Mouse (Mus musculus): ENCODE measurements around the gene Dlg1. TPM values are rescaled to one million over a fixed set of nuclear protein-coding genes. Genes with fewer than 3 reads are reported as not detected.

Gene Dlg1
- polyA plus RNA-seq, 1 experiment: 7.9 TPM

DNA sequence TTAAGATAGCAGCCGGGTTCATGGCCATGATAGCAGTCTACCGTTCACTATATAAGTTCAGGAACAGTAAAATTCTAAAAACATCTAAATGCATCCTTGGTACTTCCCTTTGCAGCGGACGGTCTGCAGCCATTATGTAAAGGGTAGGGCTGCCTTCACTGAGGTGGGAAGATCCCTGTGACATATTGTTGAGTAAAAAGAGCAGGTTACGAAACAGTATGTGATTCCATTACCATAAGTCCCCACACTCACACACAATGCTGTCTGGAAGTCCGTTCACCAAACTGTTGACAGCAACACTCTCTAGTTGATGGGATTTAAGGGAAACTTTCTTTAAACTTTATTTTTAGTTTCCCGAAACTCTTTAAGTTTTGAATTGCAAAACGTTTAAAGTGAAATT, 240.0 kb downstream of the Dlg1 start:
- Histone ChIP-seq H3K27me3 (ENCODE audit: control insufficient read depth, insufficient read depth, low read length) (0 out of 2 replicates have a peak, but pooled peaks cover 2% of the 10 kb centered on the region), H3K4me3 (ENCODE audit: extremely low read depth, insufficient read depth, insufficient read length) (no peak overlapping the region), H3K36me3 (ENCODE audit: control insufficient read depth, insufficient read depth, low read length) (no peaks in the 10 kb centered on the region), H3K4me1 (ENCODE audit: control insufficient read depth, insufficient read depth, insufficient read length) (no peaks in the 10 kb centered on the region), H3K27ac (ENCODE audit: insufficient read depth, low read length) (no peak overlapping the region)
- TF ChIP-seq CTCF (IDR thresholded peaks at IDR 0.05; ENCODE audit: extremely low read depth, insufficient read depth, insufficient read length, insufficient replicate concordance) (no peak), POLR2A (IDR thresholded peaks at IDR 0.05; ENCODE audit: low read depth, low read length) (no peak)
- WGBS: 92% methylated on average over 8 of the region's 8 CpGs
- DNase-seq (ENCODE audit: low read depth in 1 of 2, low spot score in 2 of 2): no peak

DNA sequence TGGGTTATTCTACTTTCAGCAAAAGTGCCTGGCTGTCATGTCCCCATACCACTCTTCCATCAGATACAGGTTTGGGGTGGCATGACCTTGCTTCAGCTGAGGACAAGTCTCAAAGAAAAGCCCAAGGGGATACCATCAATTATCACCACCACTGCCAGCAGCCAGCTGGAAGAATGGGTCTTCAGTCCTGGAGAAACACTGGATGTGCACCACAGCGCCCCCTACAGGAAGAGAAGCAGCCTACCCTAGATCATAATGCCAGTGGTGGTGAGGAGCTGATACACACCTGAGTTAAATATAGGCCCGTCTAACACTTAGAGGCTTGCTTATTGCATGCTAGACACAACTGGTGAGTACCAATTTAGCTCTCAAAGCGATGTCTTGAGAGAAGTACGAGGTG, 242.1 kb downstream of the Dlg1 start:
- H3K27ac ChIP-seq (ENCODE audit: insufficient read depth, low read length): no peak overlapping the region
- no peak for DNase-seq (ENCODE audit: low read depth in 1 of 2, low spot score in 2 of 2)
- no peaks in the 10 kb centered on the region for H3K36me3 ChIP-seq (ENCODE audit: control insufficient read depth, insufficient read depth, low read length)
- TF ChIP-seq POLR2A (IDR thresholded peaks at IDR 0.05; ENCODE audit: low read depth, low read length): no peak
- no peak for TF ChIP-seq CTCF (IDR thresholded peaks at IDR 0.05; ENCODE audit: extremely low read depth, insufficient read depth, insufficient read length, insufficient replicate concordance)
- no peaks in the 10 kb centered on the region for H3K4me1 ChIP-seq (ENCODE audit: control insufficient read depth, insufficient read depth, insufficient read length)
- 0 out of 2 replicates have a peak, but pooled peaks cover 2% of the 10 kb centered on the region for H3K27me3 ChIP-seq (ENCODE audit: control insufficient read depth, insufficient read depth, low read length)
- H3K4me3 ChIP-seq (ENCODE audit: extremely low read depth, insufficient read depth, insufficient read length): no peak overlapping the region
- WGBS: 77% methylated on average over 4 of the region's 4 CpGs

DNA sequence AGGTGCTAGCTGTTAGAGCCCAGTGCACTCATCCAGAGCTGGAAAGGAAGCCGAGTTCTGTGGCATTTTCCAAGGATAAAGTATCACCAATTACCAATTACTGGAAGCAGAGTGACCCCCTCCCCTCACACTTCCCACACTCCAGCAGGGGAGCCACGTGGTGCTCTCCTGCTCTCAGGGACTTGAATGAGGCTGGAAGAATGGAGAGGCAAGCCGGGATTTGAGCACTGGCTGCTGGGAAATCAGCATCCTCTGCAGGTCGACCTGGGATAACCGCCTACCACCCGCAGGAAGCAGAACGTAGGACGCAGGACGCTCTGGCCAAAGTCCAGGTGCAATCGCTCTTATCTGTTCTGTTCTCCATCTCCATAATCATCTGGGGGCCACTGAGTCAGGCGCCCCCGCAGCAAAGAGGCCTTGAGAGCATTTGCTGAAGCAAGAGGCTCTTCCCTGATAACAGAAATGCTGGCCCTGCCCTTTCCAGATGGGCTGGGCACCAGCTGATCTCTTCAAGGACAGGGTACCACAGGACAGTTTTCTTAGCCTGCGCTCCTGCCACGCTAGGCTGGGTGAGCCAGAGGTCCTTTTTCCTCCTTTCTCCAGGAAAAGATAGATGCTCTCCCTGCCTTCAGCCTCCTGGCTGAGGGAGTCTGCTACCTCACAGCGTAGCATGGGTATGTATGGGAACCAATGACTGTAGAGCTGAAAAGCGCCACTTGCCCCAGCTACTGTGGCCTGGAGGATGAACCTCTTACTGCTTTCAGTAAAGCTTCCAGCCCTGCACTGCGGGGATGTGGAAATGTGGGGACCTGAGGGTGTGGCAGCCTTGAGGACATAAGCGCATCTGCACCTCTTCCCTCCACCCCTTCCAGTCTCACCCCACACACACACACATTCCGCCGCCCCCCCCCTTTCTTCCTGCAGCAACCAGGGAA, 242.9 kb downstream of the Dlg1 start:
- TF ChIP-seq CTCF (IDR thresholded peaks at IDR 0.05; ENCODE audit: extremely low read depth, insufficient read depth, insufficient read length, insufficient replicate concordance): no peak
- Histone ChIP-seq H3K4me3 (ENCODE audit: extremely low read depth, insufficient read depth, insufficient read length) (no peak overlapping the region), H3K36me3 (ENCODE audit: control insufficient read depth, insufficient read depth, low read length) (no peaks in the 10 kb centered on the region), H3K27ac (ENCODE audit: insufficient read depth, low read length) (no peak overlapping the region), H3K27me3 (ENCODE audit: control insufficient read depth, insufficient read depth, low read length) (0 out of 2 replicates have a peak, but pooled peaks cover 2% of the 10 kb centered on the region), H3K4me1 (ENCODE audit: control insufficient read depth, insufficient read depth, insufficient read length) (no peaks in the 10 kb centered on the region)
- DNase-seq (ENCODE audit: low read depth in 1 of 2, low spot score in 2 of 2): no peak
- WGBS: 61% methylated on average over 20 of the region's 20 CpGs

DNA sequence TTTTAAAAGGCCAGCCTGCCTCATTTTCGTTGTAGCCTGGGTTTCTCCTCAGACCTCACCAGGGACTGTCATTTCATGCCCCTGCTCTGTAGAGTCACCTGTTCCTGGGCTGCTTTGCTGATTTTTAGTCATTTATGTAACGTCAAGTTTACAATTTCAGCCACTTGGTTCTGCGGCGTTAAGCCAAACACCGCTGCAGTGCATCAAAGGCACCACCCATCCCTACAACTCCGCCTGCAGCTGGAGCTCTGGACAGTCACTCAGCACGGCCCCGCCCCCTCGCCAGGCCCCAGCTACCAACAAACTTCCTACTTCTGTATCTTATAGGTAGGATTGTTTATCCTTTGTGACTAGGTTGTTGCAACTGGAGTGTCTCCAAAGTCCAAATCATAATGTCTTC, 243.7 kb downstream of the Dlg1 start:
- DNase-seq (ENCODE audit: low read depth in 1 of 2, low spot score in 2 of 2): no peak
- Histone ChIP-seq H3K4me1 (ENCODE audit: control insufficient read depth, insufficient read depth, insufficient read length) (no peaks in the 10 kb centered on the region), H3K36me3 (ENCODE audit: control insufficient read depth, insufficient read depth, low read length) (no peaks in the 10 kb centered on the region), H3K4me3 (ENCODE audit: extremely low read depth, insufficient read depth, insufficient read length) (no peak overlapping the region), H3K27me3 (ENCODE audit: control insufficient read depth, insufficient read depth, low read length) (0 out of 2 replicates have a peak, but pooled peaks cover 2% of the 10 kb centered on the region), H3K27ac (ENCODE audit: insufficient read depth, low read length) (no peak overlapping the region)
- 15% methylated on average over 9 of the region's 9 CpGs for WGBS
- TF ChIP-seq POLR2A (IDR thresholded peaks at IDR 0.05; ENCODE audit: low read depth, low read length) (no peak), CTCF (IDR thresholded peaks at IDR 0.05; ENCODE audit: extremely low read depth, insufficient read depth, insufficient read length, insufficient replicate concordance) (no peak)

DNA sequence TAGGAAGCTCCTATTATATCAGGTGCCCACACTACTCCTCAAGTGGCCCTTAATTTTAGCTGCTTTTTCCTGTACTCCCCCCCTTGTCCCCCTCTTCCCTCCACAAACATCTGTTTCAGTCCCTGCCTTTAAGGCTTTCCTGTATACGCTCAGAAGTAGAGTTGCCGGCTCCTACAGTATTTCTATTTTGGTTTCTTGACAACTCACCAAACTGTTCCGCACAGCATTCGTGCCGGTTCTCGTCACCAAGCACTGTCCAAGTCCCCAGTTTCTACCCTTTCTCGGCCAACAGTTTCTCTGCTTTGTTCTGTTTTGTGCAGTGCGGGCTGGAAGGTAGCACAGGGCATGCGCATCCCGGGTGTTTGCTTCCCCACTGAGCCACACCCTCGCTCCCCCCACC, 245.7 kb downstream of the Dlg1 start:
- DNase-seq (ENCODE audit: low read depth in 1 of 2, low spot score in 2 of 2): no peak
- 0 out of 2 replicates have a peak, but pooled peaks cover 2% of the 10 kb centered on the region for H3K27me3 ChIP-seq (ENCODE audit: control insufficient read depth, insufficient read depth, low read length)
- 20% methylated on average over 11 of the region's 11 CpGs for WGBS
- no peaks in the 10 kb centered on the region for H3K36me3 ChIP-seq (ENCODE audit: control insufficient read depth, insufficient read depth, low read length)
- no peaks in the 10 kb centered on the region for H3K4me1 ChIP-seq (ENCODE audit: control insufficient read depth, insufficient read depth, insufficient read length)
- no peak overlapping the region for H3K27ac ChIP-seq (ENCODE audit: insufficient read depth, low read length)
- H3K4me3 ChIP-seq (ENCODE audit: extremely low read depth, insufficient read depth, insufficient read length): no peak overlapping the region
- no peak for TF ChIP-seq CTCF (IDR thresholded peaks at IDR 0.05; ENCODE audit: extremely low read depth, insufficient read depth, insufficient read length, insufficient replicate concordance)
- TF ChIP-seq POLR2A (IDR thresholded peaks at IDR 0.05; ENCODE audit: low read depth, low read length): no peak

DNA sequence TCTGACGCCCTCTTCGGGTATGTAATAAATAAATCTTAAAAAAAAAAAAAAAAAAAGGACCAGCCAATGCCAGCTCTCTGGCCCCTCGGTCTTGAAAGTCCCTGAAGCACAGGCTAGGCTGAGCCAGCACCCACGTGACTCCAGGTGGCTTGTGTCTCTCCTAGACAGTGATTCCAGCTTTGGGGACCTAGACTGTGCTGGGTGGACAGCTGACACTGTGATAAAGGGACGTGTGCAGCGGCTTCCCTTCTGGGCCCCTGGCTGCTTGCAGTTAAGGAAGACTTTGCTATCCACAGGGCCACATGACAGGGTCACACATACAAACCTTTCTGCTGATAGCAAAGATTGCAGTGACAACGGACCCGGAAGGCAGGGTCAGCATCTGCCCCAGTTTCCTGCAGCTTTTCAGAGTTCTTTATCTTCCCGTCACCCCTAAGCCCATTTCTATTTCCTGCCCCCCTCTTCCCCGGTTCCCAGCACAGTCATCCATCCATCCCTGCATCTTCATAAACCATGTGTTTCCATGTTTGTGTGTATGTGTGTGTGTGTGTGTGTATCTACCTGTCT, 247.1 kb downstream of the Dlg1 start:
- no peaks in the 10 kb centered on the region for H3K4me1 ChIP-seq (ENCODE audit: control insufficient read depth, insufficient read depth, insufficient read length)
- TF ChIP-seq POLR2A (IDR thresholded peaks at IDR 0.05; ENCODE audit: low read depth, low read length) (no peak), CTCF (IDR thresholded peaks at IDR 0.05; ENCODE audit: extremely low read depth, insufficient read depth, insufficient read length, insufficient replicate concordance) (no peak)
- DNase-seq (ENCODE audit: low read depth in 1 of 2, low spot score in 2 of 2): no peak
- no peak overlapping the region for H3K27ac ChIP-seq (ENCODE audit: insufficient read depth, low read length)
- WGBS: 50% methylated on average over 10 of the region's 10 CpGs
- 0 out of 2 replicates have a peak, but pooled peaks cover 2% of the 10 kb centered on the region for H3K27me3 ChIP-seq (ENCODE audit: control insufficient read depth, insufficient read depth, low read length)
- no peak overlapping the region for H3K4me3 ChIP-seq (ENCODE audit: extremely low read depth, insufficient read depth, insufficient read length)
- no peaks in the 10 kb centered on the region for H3K36me3 ChIP-seq (ENCODE audit: control insufficient read depth, insufficient read depth, low read length)
